Mouse (Mus musculus) midbrain, embryonic 16.5 days (tissue): ENCODE results near the gene Zfp84. TPM values are rescaled to one million over a fixed set of nuclear protein-coding genes. Genes with fewer than 3 reads are reported as not detected.

Experiments
- ATAC-seq: fragments of 200-750 bp; cut with Nextera tagmentation; 2 replicates; pipeline ENCODE4 v1.8.0; 2017; ENCODE audit warnings: moderate TSS enrichment
- H3K27ac ChIP-seq: fragments of 300-500 bp; sonication (generic); 2 replicates; pipeline ENCODE4 v1.5.1; 2014; ENCODE audit warnings: mild to moderate bottlenecking, low read length, mixed read lengths
- H3K27me3 ChIP-seq: fragments of 300-500 bp; sonication (generic); 2 replicates; pipeline ENCODE4 v1.6.1; 2014; ENCODE audit warnings: low read depth, low read length, mixed read lengths; ENCODE audit not compliant: control insufficient read depth, insufficient read depth
- H3K36me3 ChIP-seq: fragments of 300-500 bp; sonication (generic); 2 replicates; pipeline ENCODE4 v1.6.1; 2014; ENCODE audit warnings: mild to moderate bottlenecking, low read length, moderate library complexity, mixed read lengths; ENCODE audit not compliant: control insufficient read depth, insufficient read depth
- H3K4me1 ChIP-seq: fragments of 300-500 bp; sonication (generic); 2 replicates; pipeline ENCODE4 v1.6.1; 2014; ENCODE audit warnings: mild to moderate bottlenecking, low read length, mixed read lengths; ENCODE audit not compliant: control insufficient read depth, insufficient read depth
- H3K4me2 ChIP-seq: fragments of 300-500 bp; sonication (generic); 2 replicates; pipeline ENCODE4 v1.6.1; 2014; ENCODE audit warnings: mild to moderate bottlenecking, low read length, mixed read lengths
- H3K4me3 ChIP-seq: fragments of 300-500 bp; sonication (generic); 2 replicates; pipeline ENCODE4 v1.5.1; 2014; ENCODE audit warnings: low read depth, mild to moderate bottlenecking, low read length, moderate library complexity, mixed read lengths
- H3K9ac ChIP-seq: fragments of 300-500 bp; sonication (generic); 2 replicates; pipeline ENCODE4 v1.6.1; 2014; ENCODE audit warnings: low read depth, low read length, mixed read lengths
- H3K9me3 ChIP-seq: fragments of 300-500 bp; sonication (generic); replicated peaks from 2 replicates; pipeline ENCODE4 v1.6.1; 2014; ENCODE audit warnings: mild to moderate bottlenecking, low read length, mixed read lengths; ENCODE audit not compliant: control insufficient read depth, poor library complexity, severe bottlenecking
- WGBS: fragments of 180-500 bp; shearing (Covaris S2); extraction: QIAGEN DNeasy Blood & Tissue Kit; methylation state at CpG from one replicate; pipeline ENCODE4 v1.1.7; 2014; 5-methylcytosine and 5-hydroxymethylcytosine counted together
- polyA plus RNA-seq: library from polyadenylated mRNA; unstranded; fragments of >200 nt; fragmentation: Nextera tagmentation; extraction: Ambion mirVana; gene quantifications from 2 replicates; pipeline ENCODE4 v1.2.1, GENCODE M21; 2015

Zfp84 gene
- polyA plus RNA-seq, 1 experiment from 2014 or later = 15.4 TPM

DNA sequence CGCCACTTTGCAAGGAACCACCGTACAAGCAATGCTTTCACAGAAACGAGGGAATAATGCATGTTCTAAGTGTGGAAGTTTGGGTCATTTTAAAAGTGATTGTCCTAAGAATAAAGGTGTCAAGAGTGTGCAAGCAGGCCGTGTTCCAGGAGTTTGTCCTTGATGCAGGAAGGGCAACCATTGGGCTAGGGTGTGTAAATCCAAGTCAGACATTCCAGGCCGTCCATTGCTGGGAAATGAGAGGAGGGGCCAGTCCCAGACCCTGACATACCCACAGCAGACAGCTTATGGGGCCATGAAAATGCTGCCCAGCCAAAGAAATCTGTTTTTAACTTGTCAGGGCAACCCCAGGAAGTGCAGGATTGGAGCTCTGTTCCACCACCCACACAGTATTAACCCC lies 38.7 kb downstream of the Zfp84 start:
- no peak overlapping the region for H3K4me2 ChIP-seq
- H3K27me3 ChIP-seq = no peaks in the 10 kb centered on the region
- no peak overlapping the region for H3K27ac ChIP-seq
- no peaks in the 10 kb centered on the region for H3K9me3 ChIP-seq
- H3K36me3 ChIP-seq = no peaks in the 10 kb centered on the region
- H3K9ac ChIP-seq = no peak overlapping the region
- H3K4me3 ChIP-seq = no peak overlapping the region
- no peaks in the 10 kb centered on the region for H3K4me1 ChIP-seq
- no peak for ATAC-seq
- 61% methylated on average over 5 of the region's 5 CpGs for WGBS

DNA sequence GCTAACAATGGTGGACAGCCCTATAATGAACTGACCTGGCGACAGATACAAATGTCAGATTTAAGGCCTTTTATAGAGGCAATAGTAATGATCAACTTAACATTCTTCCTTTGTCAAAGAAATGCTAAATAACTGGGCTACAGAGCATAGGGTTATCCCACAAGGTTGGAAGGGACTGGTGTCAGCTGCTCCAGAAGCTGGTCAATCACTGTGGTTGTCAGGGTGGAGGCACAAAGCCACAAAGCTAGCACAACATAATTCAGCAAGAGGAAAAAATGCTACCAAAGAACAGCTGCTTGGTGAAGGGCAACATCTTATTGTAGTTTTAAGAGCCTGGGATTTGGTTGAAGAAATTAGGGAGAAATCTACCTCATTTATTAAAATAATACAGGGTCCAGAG lies 43.9 kb downstream of the Zfp84 start:
- Histone ChIP-seq H3K27ac (no peak overlapping the region), H3K4me2 (no peak overlapping the region), H3K4me3 (no peak overlapping the region), H3K4me1 (peaks cover 17% of the 10 kb centered on the region), H3K9me3 (no peaks in the 10 kb centered on the region), H3K9ac (no peak overlapping the region), H3K36me3 (no peaks in the 10 kb centered on the region), H3K27me3 (no peaks in the 10 kb centered on the region)
- ATAC-seq = no peak
- WGBS = 100% methylated on average over 1 of the region's 1 CpGs

DNA sequence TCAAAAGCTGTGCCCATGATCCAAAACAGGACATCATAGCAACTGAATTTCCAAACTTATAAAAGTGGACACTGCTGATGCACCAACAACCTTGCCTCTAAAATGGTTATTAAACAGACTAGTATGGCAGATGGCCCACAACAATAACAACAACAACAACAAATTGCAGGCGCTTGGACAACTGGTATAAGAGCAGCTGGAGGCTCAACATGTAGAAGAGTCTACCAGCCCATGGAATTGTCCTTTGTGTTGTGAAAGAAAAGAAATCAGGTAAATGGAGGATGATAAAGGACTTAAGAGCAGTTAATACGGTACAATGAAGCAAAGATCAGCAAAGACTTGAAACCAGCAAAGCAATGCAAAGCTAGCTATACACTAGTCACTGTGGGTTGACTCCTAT lies 46.0 kb downstream of the Zfp84 start:
- no peak overlapping the region; the same call in 1 of the 2 replicates for H3K4me3 ChIP-seq
- H3K27ac ChIP-seq = no peak overlapping the region
- no peaks in the 10 kb centered on the region for H3K9me3 ChIP-seq
- H3K4me2 ChIP-seq = peak overlapping the region; percentile 77
- ATAC-seq = no peak
- H3K27me3 ChIP-seq = no peaks in the 10 kb centered on the region
- H3K36me3 ChIP-seq = no peaks in the 10 kb centered on the region
- peaks cover 33% of the 10 kb centered on the region for H3K4me1 ChIP-seq
- H3K9ac ChIP-seq = no peak overlapping the region
- WGBS = 94% methylated on average over 2 of the region's 2 CpGs

DNA sequence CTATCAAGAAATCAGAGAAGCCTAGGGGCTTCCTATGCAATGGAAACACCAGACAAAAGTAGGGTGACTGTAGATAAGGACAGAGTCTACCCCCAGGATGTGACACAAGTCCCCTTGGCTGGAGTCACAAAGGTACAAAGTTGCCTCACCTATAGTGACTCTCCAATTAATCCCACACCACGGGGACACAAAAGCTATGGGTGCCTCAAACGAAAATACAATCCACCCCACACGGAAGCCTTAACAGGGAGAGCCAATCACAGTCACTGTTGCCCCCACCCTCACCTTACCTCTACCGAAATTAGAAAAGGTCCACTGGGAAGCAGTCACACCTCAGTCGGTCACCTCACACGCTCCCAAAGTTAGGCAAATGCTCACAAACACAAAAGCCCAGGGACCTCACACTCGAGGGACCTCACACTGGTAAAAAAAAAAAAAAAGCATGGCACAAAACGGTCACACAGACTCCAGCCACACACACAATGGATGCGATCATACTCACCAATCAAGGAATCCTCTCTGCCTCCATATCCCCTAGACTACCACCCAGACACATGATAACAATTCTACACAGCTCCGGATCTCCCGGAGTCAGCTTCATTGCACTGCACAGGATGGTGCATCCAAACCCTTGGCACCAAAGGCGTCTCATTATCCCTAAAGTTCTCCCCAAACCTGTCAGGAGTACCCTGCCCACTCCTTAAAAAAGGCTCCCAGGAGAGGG lies 46.9 kb downstream of the Zfp84 start:
- H3K4me3 ChIP-seq = peak overlapping the region; percentile 78
- peak; percentile 65 for ATAC-seq
- peaks cover 40% of the 10 kb centered on the region for H3K4me1 ChIP-seq
- H3K36me3 ChIP-seq = no peaks in the 10 kb centered on the region
- H3K27me3 ChIP-seq = no peaks in the 10 kb centered on the region
- peak overlapping the region; percentile 77 for H3K4me2 ChIP-seq
- peak overlapping the region; percentile 85 for H3K27ac ChIP-seq
- under 1% methylated on average over 12 of the region's 12 CpGs for WGBS
- no peaks in the 10 kb centered on the region for H3K9me3 ChIP-seq
- peak overlapping the region; percentile 85 for H3K9ac ChIP-seq

DNA sequence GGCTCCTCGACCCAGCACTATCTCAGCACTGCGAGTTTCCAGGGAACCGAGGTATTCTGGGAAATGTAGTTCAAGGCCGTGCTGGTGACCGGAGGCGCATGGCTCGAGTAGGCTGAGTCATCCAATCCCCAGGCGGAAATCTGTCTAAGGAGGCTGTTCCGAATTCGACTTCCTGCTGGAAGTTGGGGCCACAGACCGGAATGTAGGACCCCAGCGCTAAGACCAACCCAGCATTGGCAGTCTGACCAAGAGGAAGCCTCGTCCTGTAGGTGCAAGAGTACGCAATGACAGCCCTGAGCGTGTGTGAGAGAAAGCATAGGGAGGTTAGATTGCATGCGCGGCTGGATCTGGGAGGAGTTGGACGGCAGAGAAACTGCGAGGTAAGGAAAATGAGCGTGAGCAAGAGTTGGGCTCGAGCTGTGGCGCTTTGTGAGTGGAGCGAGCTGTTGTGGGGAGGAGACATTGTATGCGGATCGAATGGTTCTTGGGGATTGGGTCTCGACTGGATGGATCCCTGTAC lies 47.6 kb downstream of the Zfp84 start, which contains the start of gene Zfp790:
Zfp790 (plus strand) TSS at position 205 of the 520 bp plus-strand sequence.
- ATAC-seq = peak; percentile 95
- Histone ChIP-seq H3K4me2 (peak within 1 kb of the TSS; percentile 77), H3K27me3 (no peaks in the 10 kb centered on the region), H3K4me1 (peaks cover 40% of the 10 kb centered on the region), H3K9me3 (no peaks in the 10 kb centered on the region), H3K4me3 (peak within 1 kb of the TSS; percentile 78), H3K36me3 (no peaks in the 10 kb centered on the region), H3K27ac (peak within 1 kb of the TSS; percentile 85), H3K9ac (peak within 1 kb of the TSS; percentile 85)
- WGBS = under 1% methylated on average over 26 of the region's 26 CpGs

DNA sequence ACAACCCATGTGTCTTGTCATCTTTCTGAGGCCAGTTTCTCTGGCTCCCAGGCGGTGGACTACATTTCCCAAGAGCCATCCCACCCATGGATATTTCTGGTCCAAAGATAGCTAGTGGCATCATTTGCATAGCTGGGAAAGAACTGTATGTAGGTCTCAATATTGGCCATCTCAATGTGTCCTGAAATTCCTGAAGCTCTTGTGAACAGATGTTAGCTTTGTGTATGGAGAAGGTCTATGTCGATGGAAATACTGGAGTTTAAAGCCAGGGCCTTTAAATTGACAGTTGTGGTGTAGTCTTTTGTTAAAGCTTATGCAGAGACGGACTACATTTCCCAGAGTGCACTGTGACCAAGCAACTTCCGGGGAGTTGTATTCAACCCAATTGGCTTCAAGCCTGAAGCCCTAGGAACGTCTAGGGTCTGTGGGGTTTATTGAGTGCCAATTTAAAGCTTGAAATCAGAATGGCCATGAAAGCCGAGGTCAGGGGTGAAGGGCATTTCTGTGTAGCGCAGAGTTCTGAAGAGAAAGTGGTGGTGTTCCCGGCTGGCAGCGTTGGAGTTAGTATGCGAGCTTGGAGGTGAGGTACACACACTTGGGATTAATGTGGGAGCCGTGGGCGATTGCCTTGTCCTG lies 50.4 kb downstream of the Zfp84 start:
- under 1% methylated on average over 12 of the region's 12 CpGs for WGBS
- H3K36me3 ChIP-seq = 0 out of 2 replicates have a peak, but pooled peaks cover under 1% of the 10 kb centered on the region
- no peaks in the 10 kb centered on the region for H3K27me3 ChIP-seq
- no peaks in the 10 kb centered on the region for H3K9me3 ChIP-seq
- H3K4me2 ChIP-seq = peak overlapping the region; percentile 67
- peaks cover 40% of the 10 kb centered on the region for H3K4me1 ChIP-seq
- peak overlapping the region; percentile 68 for H3K4me3 ChIP-seq
- peak overlapping the region; percentile 77 for H3K9ac ChIP-seq
- ATAC-seq = peak; percentile 72
- H3K27ac ChIP-seq = peak overlapping the region; percentile 82

DNA sequence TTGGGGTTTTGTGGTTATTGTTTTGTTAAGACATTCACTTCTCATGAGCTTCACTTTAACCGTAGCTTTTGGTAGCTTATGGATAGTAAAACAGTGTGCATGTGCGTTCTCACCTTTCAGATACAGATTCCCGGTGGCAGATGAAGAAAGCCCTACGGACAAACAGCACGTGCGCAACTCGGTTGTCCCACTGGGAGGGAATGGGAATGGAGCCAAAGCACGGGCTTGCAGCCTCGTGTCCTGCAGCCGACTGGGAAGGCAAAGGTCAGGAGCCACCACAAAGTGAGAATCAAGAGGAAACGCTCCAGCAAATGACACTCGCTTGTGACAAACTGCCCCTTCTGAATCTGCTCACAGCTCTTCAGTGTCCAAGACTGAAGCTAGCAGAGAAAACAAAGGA lies 59.6 kb downstream of the Zfp84 start:
- Histone ChIP-seq H3K36me3 (peaks cover 57% of the 10 kb centered on the region), H3K27ac (no peak overlapping the region), H3K4me2 (no peak overlapping the region), H3K4me3 (no peak overlapping the region), H3K9me3 (no peaks in the 10 kb centered on the region), H3K27me3 (no peaks in the 10 kb centered on the region), H3K4me1 (no peaks in the 10 kb centered on the region), H3K9ac (no peak overlapping the region)
- no peak for ATAC-seq
- WGBS = 96% methylated on average over 12 of the region's 12 CpGs
